Mouse (Mus musculus) cortical plate, adult 2 months (tissue): Measurements from ENCODE around the gene Rapgefl1.
A peak's percentile ranks its signal among the peaks of the same experiment; 100 is the strongest.

Source experiments
- CTCF ChIP-seq: fragments of 200-500 bp; IDR thresholded peaks from 2 replicates; pipeline ENCODE4 v1.5.1; 2011; ENCODE audit warnings: mild to moderate bottlenecking, control low read depth, low read length; ENCODE audit not compliant: insufficient read depth; ENCODE audit errors: extremely low read depth
- POLR2A ChIP-seq: fragments of 200-500 bp; IDR thresholded peaks from 2 replicates; pipeline ENCODE4 v1.6.1; 2011; ENCODE audit warnings: mild to moderate bottlenecking, low read length, control low read depth; ENCODE audit not compliant: insufficient read depth; ENCODE audit errors: extremely low read depth

GRCm38 (mm10) chr11:98863751-98864429 is 27.3 kb downstream of the Rapgefl1 start:
- TF ChIP-seq POLR2A (0 out of 2 replicates have a peak, but pooled peaks have one; percentile 11), CTCF (no peak)
